Mouse (Mus musculus) brain, embryonic 14.5 days (tissue): ENCODE measurements at regions not wholly inside any gene's neighbourhood (a gene's known extent, or its start where the extent isn't known, plus 50 kb on each side); places are given as distances from the start of the nearest gene placed in this dataset.

Experiments used
- CTCF ChIP-seq: fragments of 200-500 bp; IDR thresholded peaks from 2 replicates; pipeline ENCODE4 v1.5.1; 2012; ENCODE audit warnings: inconsistent platforms, mild to moderate bottlenecking, moderate library complexity, borderline replicate concordance; ENCODE audit not compliant: insufficient read depth, insufficient read length; ENCODE audit errors: extremely low read depth
- POLR2A ChIP-seq: fragments of 200-500 bp; IDR thresholded peaks from 2 replicates; pipeline ENCODE4 v1.6.1; 2012; ENCODE audit warnings: mild to moderate bottlenecking, inconsistent platforms, borderline replicate concordance; ENCODE audit not compliant: poor library complexity, insufficient read depth, insufficient read length, severe bottlenecking; ENCODE audit errors: extremely low read depth

- no peak for TF ChIP-seq CTCF
- TF ChIP-seq POLR2A: no peak
Measured at GRCm38 (mm10) chr8:95983690-95984089, 95.3 kb upstream of the Got2 start.
